Mouse (Mus musculus) lung, embryonic 15.5 days (tissue): ENCODE measurements around the gene Fam19a5. TPM values are rescaled to one million over a fixed set of nuclear protein-coding genes. Genes with fewer than 3 reads are reported as not detected.

Experiments
- ATAC-seq: fragments of 200-750 bp; cut with Nextera tagmentation; 2 replicates; pipeline ENCODE4 v1.8.0; 2017; ENCODE audit warnings: moderate number of reproducible peaks, borderline replicate concordance; ENCODE audit not compliant: low FRiP score, low TSS enrichment; ENCODE audit errors: extremely low read depth
- H3K27ac ChIP-seq: fragments of 300-500 bp; sonication (generic); 2 replicates; pipeline ENCODE4 v1.5.1; 2015; ENCODE audit warnings: moderate library complexity, mild to moderate bottlenecking, inconsistent platforms
- H3K27me3 ChIP-seq: fragments of 300-500 bp; sonication (generic); 2 replicates; pipeline ENCODE4 v1.6.1; 2015; ENCODE audit warnings: inconsistent platforms
- H3K36me3 ChIP-seq: fragments of 300-500 bp; sonication (generic); 2 replicates; pipeline ENCODE4 v1.6.1; 2015; ENCODE audit warnings: inconsistent platforms
- H3K4me1 ChIP-seq: fragments of 300-500 bp; sonication (generic); 2 replicates; pipeline ENCODE4 v1.6.1; 2015; ENCODE audit warnings: inconsistent platforms
- H3K4me2 ChIP-seq: fragments of 300-500 bp; sonication (generic); 2 replicates; pipeline ENCODE4 v1.6.1; 2015; ENCODE audit warnings: inconsistent platforms, mild to moderate bottlenecking, moderate library complexity
- H3K4me3 ChIP-seq: fragments of 300-500 bp; sonication (generic); 2 replicates; pipeline ENCODE4 v1.5.1; 2015; ENCODE audit warnings: mild to moderate bottlenecking, inconsistent platforms
- H3K9ac ChIP-seq: fragments of 300-500 bp; sonication (generic); 2 replicates; pipeline ENCODE4 v1.6.1; 2015; ENCODE audit warnings: inconsistent platforms
- H3K9me3 ChIP-seq: fragments of 300-500 bp; sonication (generic); 2 replicates; pipeline ENCODE4 v1.6.1; 2016; ENCODE audit warnings: inconsistent platforms
- WGBS: fragments of 180-500 bp; shearing (Covaris S2); methylation state at CpG from one replicate; pipeline ENCODE4 v1.1.7; 2015; 5-methylcytosine and 5-hydroxymethylcytosine counted together
- polyA plus RNA-seq: library from polyadenylated mRNA; unstranded; fragments of >200 nt; fragmentation: Nextera tagmentation; extraction: Ambion mirVana; gene quantifications from 2 replicates; pipeline ENCODE4 v1.2.1, GENCODE M21; 2015

The Fam19a5 gene
- 0.82 and 1.0 TPM in 2 replicates for polyA plus RNA-seq

GRCm38 (mm10) chr15:87543599-87544338, at the start of gene Fam19a5:
TSS of gene Fam19a5 (plus strand) at chr15:87544299.
- Histone ChIP-seq H3K9ac (0 out of 2 replicates have a peak within 1 kb of the TSS, but pooled peaks have one; percentile 19), H3K9me3 (no peaks in the 10 kb centered on the region), H3K4me2 (peak within 1 kb of the TSS; percentile 79), H3K27me3 (peaks cover 75% of the 10 kb centered on the region), H3K4me1 (peaks cover 8% of the 10 kb centered on the region; the same call in 1 of the 2 replicates), H3K4me3 (peak within 1 kb of the TSS; percentile 41), H3K27ac (no peak within 1 kb of the TSS), H3K36me3 (no peaks in the 10 kb centered on the region)
- WGBS = 1% methylated on average over 37 of the region's 67 CpGs
- ATAC-seq = no peak

GRCm38 (mm10) chr15:87501737-87502136, 42.4 kb upstream of the Fam19a5 start:
- Histone ChIP-seq H3K9me3 (no peaks in the 10 kb centered on the region), H3K36me3 (no peaks in the 10 kb centered on the region), H3K4me3 (no peak overlapping the region), H3K4me1 (no peaks in the 10 kb centered on the region), H3K4me2 (no peak overlapping the region), H3K27me3 (no peaks in the 10 kb centered on the region), H3K9ac (no peak overlapping the region), H3K27ac (no peak overlapping the region)
- 76% methylated on average over 3 of the region's 3 CpGs for WGBS
- no peak for ATAC-seq

- no peaks in the 10 kb centered on the region for H3K36me3 ChIP-seq
- WGBS = 58% methylated on average over 3 of the region's 3 CpGs
- H3K27ac ChIP-seq = no peak overlapping the region
- no peak overlapping the region for H3K9ac ChIP-seq
- H3K27me3 ChIP-seq = no peaks in the 10 kb centered on the region
- no peak overlapping the region for H3K4me2 ChIP-seq
- ATAC-seq = no peak
- no peaks in the 10 kb centered on the region for H3K4me1 ChIP-seq
- H3K4me3 ChIP-seq = no peak overlapping the region
- H3K9me3 ChIP-seq = no peaks in the 10 kb centered on the region
Observed at GRCm38 (mm10) chr15:87507349-87507748, 36.8 kb upstream of the Fam19a5 start.

GRCm38 (mm10) chr15:87510886-87511285, 33.2 kb upstream of the Fam19a5 start:
- Histone ChIP-seq H3K4me3 (no peak overlapping the region), H3K4me2 (no peak overlapping the region), H3K27ac (no peak overlapping the region), H3K27me3 (no peaks in the 10 kb centered on the region), H3K4me1 (no peaks in the 10 kb centered on the region), H3K9me3 (no peaks in the 10 kb centered on the region), H3K9ac (no peak overlapping the region), H3K36me3 (no peaks in the 10 kb centered on the region)
- no peak for ATAC-seq
- WGBS = 88% methylated on average over 4 of the region's 4 CpGs

- no peak for ATAC-seq
- H3K36me3 ChIP-seq = no peaks in the 10 kb centered on the region
- H3K27ac ChIP-seq = no peak overlapping the region
- H3K4me1 ChIP-seq = no peaks in the 10 kb centered on the region
- no peak overlapping the region for H3K4me3 ChIP-seq
- H3K9me3 ChIP-seq = no peaks in the 10 kb centered on the region
- no peak overlapping the region for H3K9ac ChIP-seq
- H3K27me3 ChIP-seq = no peaks in the 10 kb centered on the region
- H3K4me2 ChIP-seq = no peak overlapping the region
Observed at GRCm38 (mm10) chr15:87518161-87518560, 25.9 kb upstream of the Fam19a5 start.

- Histone ChIP-seq H3K4me2 (no peak overlapping the region), H3K4me3 (no peak overlapping the region), H3K4me1 (no peaks in the 10 kb centered on the region), H3K27ac (no peak overlapping the region), H3K9me3 (no peaks in the 10 kb centered on the region), H3K36me3 (no peaks in the 10 kb centered on the region), H3K27me3 (no peaks in the 10 kb centered on the region), H3K9ac (no peak overlapping the region)
- ATAC-seq = no peak
- 75% methylated on average over 4 of the region's 4 CpGs for WGBS
Observed at GRCm38 (mm10) chr15:87529271-87529670, 14.8 kb upstream of the Fam19a5 start.

- 47% methylated on average over 1 of the region's 1 CpGs for WGBS
- no peak overlapping the region for H3K4me2 ChIP-seq
Observed at GRCm38 (mm10) chr15:87541656-87542055, 2.4 kb upstream of the Fam19a5 start.

GRCm38 (mm10) chr15:87544401-87545129, 466 bp downstream of the Fam19a5 start:
- Histone ChIP-seq H3K27ac (no peak overlapping the region), H3K36me3 (no peaks in the 10 kb centered on the region), H3K4me3 (peak overlapping the region; percentile 41), H3K9ac (0 out of 2 replicates have a peak overlapping the region, but pooled peaks have one; percentile 19), H3K27me3 (peaks cover 83% of the 10 kb centered on the region), H3K4me2 (peak overlapping the region; percentile 79), H3K9me3 (no peaks in the 10 kb centered on the region), H3K4me1 (peaks cover 8% of the 10 kb centered on the region; the same call in 1 of the 2 replicates)
- peak; percentile 78 for ATAC-seq
- under 1% methylated on average over 66 of the region's 84 CpGs for WGBS

More at GRCm38 (mm10) chr15:87541656-87542055, 2.4 kb upstream of the Fam19a5 start:
- Histone ChIP-seq H3K9me3 (no peaks in the 10 kb centered on the region), H3K36me3 (no peaks in the 10 kb centered on the region), H3K27ac (no peak overlapping the region), H3K9ac (no peak overlapping the region), H3K4me3 (no peak overlapping the region), H3K4me1 (peaks cover 8% of the 10 kb centered on the region; the same call in 1 of the 2 replicates), H3K27me3 (peaks cover 54% of the 10 kb centered on the region)
- ATAC-seq = no peak

- WGBS = 9% methylated on average over 18 of the region's 18 CpGs
- Histone ChIP-seq H3K4me2 (peak overlapping the region; percentile 79), H3K36me3 (no peaks in the 10 kb centered on the region), H3K4me1 (peaks cover 8% of the 10 kb centered on the region; the same call in 1 of the 2 replicates), H3K9ac (no peak overlapping the region), H3K9me3 (no peaks in the 10 kb centered on the region), H3K27me3 (peaks cover 88% of the 10 kb centered on the region), H3K4me3 (peak overlapping the region; percentile 41), H3K27ac (no peak overlapping the region)
- ATAC-seq = peak; percentile 8
Observed at GRCm38 (mm10) chr15:87545130-87545642, 1.1 kb downstream of the Fam19a5 start.

- Histone ChIP-seq H3K27ac (no peak overlapping the region), H3K4me2 (no peak overlapping the region), H3K9me3 (no peaks in the 10 kb centered on the region), H3K9ac (no peak overlapping the region), H3K4me3 (no peak overlapping the region), H3K36me3 (no peaks in the 10 kb centered on the region), H3K27me3 (peaks cover 85% of the 10 kb centered on the region), H3K4me1 (peaks cover 8% of the 10 kb centered on the region; the same call in 1 of the 2 replicates)
- 24% methylated on average over 8 of the region's 8 CpGs for WGBS
- no peak for ATAC-seq
Observed at GRCm38 (mm10) chr15:87545731-87546360, 1.7 kb downstream of the Fam19a5 start.

- Histone ChIP-seq H3K27me3 (peaks cover 79% of the 10 kb centered on the region), H3K4me3 (no peak overlapping the region), H3K36me3 (no peaks in the 10 kb centered on the region), H3K9ac (no peak overlapping the region), H3K9me3 (no peaks in the 10 kb centered on the region), H3K4me2 (no peak overlapping the region), H3K4me1 (peaks cover 8% of the 10 kb centered on the region; the same call in 1 of the 2 replicates), H3K27ac (no peak overlapping the region)
- ATAC-seq = no peak
- 51% methylated on average over 5 of the region's 5 CpGs for WGBS
Observed at GRCm38 (mm10) chr15:87547022-87547421, 2.9 kb downstream of the Fam19a5 start.
